Mouse (Mus musculus) liver, embryonic 14.5 days (tissue): Measurements from ENCODE around the gene Car1. TPM values are rescaled to one million over a fixed set of nuclear protein-coding genes. Genes with fewer than 3 reads are reported as not detected.

Experiments used
- ATAC-seq: fragments of 200-750 bp; cut with Nextera tagmentation; 2 replicates; pipeline ENCODE4 v1.8.0; 2017; ENCODE audit warnings: moderate number of reproducible peaks, mild to moderate bottlenecking, moderate library complexity; ENCODE audit not compliant: insufficient read depth
- DNase-seq, 3 experiments: peaks; one replicate each; pipeline ENCODE4 v3.0.0-alpha.2; 2012 to 2013; ENCODE audit warnings: low read depth in 3 of 3, low spot score in 3 of 3
- H3K27ac ChIP-seq: fragments of 300-500 bp; sonication (generic); 2 replicates; pipeline ENCODE4 v1.5.1; 2014; ENCODE audit warnings: moderate library complexity, mild to moderate bottlenecking, control low read depth, inconsistent platforms
- H3K27me3 ChIP-seq: fragments of 300-500 bp; sonication (generic); 2 replicates; pipeline ENCODE4 v1.6.1; 2014; ENCODE audit warnings: mild to moderate bottlenecking, low read length, moderate library complexity; ENCODE audit not compliant: control insufficient read depth, insufficient read depth
- H3K36me3 ChIP-seq: fragments of 300-500 bp; sonication (generic); replicated peaks from 2 replicates; pipeline ENCODE4 v1.6.1; 2014; ENCODE audit warnings: low read depth; ENCODE audit not compliant: control insufficient read depth, insufficient read depth
- H3K4me1 ChIP-seq, 2 experiments: fragments of 200-500 bp in 1 of 2; fragments of 300-500 bp in 1 of 2; sonication (generic) in 1 of 2; replicated peaks; 2 replicates each; pipeline ENCODE4 v1.6.1; 2012 to 2014; ENCODE audit warnings: antibody characterized with exemption in 1 of 2, inconsistent platforms in 1 of 2, low read length in 1 of 2; ENCODE audit not compliant: control insufficient read depth in 2 of 2, insufficient read depth in 2 of 2
- H3K4me2 ChIP-seq: fragments of 300-500 bp; sonication (generic); 2 replicates; pipeline ENCODE4 v1.6.1; 2014; ENCODE audit warnings: low read depth, mild to moderate bottlenecking, control low read depth, moderate library complexity
- H3K4me3 ChIP-seq, 2 experiments: fragments of 200-500 bp in 1 of 2; fragments of 300-500 bp in 1 of 2; sonication (generic) in 1 of 2; 2 replicates each; pipeline ENCODE4 v1.5.1; 2012 to 2014; ENCODE audit warnings: low read depth in 2 of 2, low read length in 2 of 2, mild to moderate bottlenecking in 2 of 2, control low read depth in 1 of 2, inconsistent platforms in 1 of 2, moderate library complexity in 1 of 2; ENCODE audit not compliant: insufficient read depth in 1 of 2
- H3K9ac ChIP-seq: fragments of 300-500 bp; sonication (generic); replicated peaks from 2 replicates; pipeline ENCODE4 v1.6.1; 2014; ENCODE audit warnings: mild to moderate bottlenecking, control low read depth, moderate library complexity
- H3K9me3 ChIP-seq: fragments of 300-500 bp; sonication (generic); 2 replicates; pipeline ENCODE4 v1.6.1; 2016; ENCODE audit warnings: low read length, mixed read lengths; ENCODE audit not compliant: control insufficient read depth
- CTCF ChIP-seq: IDR thresholded peaks from 2 replicates; pipeline ENCODE4 v1.5.1; 2016; ENCODE audit warnings: antibody characterized with exemption, low read depth, control low read depth
- EP300 ChIP-seq: IDR thresholded peaks from 2 replicates; pipeline ENCODE4 v1.6.1; 2016; ENCODE audit warnings: antibody characterized with exemption, low read depth
- WGBS: fragments of 180-500 bp; shearing (Covaris S2); extraction: QIAGEN DNeasy Blood & Tissue Kit; methylation state at CpG from one replicate; pipeline ENCODE4 v1.1.7; 2014; ENCODE audit not compliant: insufficient replicate concordance; 5-methylcytosine and 5-hydroxymethylcytosine counted together
- polyA plus RNA-seq, 2 experiments: library from polyadenylated mRNA; depleted of rRNA in 1 of 2; stranded (reverse) in 1 of 2; unstranded in 1 of 2; fragments of >200 nt; fragmentation: Nextera tagmentation in 1 of 2; extraction: Ambion mirVana in 1 of 2; gene quantifications; 2 replicates each; pipeline versions ENCODE4 v1.2.1 to v1.2.3; 2012 to 2014

Gene Car1
- polyA plus RNA-seq, 2 experiments: 16.1 to 32.7 TPM

- Histone ChIP-seq H3K4me1 (no peaks in the 10 kb centered on the region), H3K27me3 (no peaks in the 10 kb centered on the region), H3K9ac (no peak overlapping the region), H3K4me2 (no peak overlapping the region), H3K4me3 (no peak overlapping the region), H3K27ac (no peak overlapping the region), H3K9me3 (no peaks in the 10 kb centered on the region), H3K36me3 (no peaks in the 10 kb centered on the region)
- ATAC-seq (no peak), DNase-seq (no peak)
- TF ChIP-seq EP300: no peak
- no peak for TF ChIP-seq CTCF
- WGBS: 57% methylated on average over 3 of the region's 3 CpGs
Observed at GRCm38 (mm10) chr3:14839466-14840118, 31.4 kb upstream of the Car1 start.

- 67% methylated on average over 1 of the region's 1 CpGs for WGBS
- H3K36me3 ChIP-seq: no peaks in the 10 kb centered on the region
- DNase-seq: no peak
- no peak overlapping the region for H3K27ac ChIP-seq
- TF ChIP-seq CTCF (no peak), EP300 (no peak)
- ATAC-seq: no peak
- no peak overlapping the region for H3K9ac ChIP-seq
- no peak overlapping the region for H3K4me2 ChIP-seq
- no peaks in the 10 kb centered on the region for H3K4me1 ChIP-seq
- no peaks in the 10 kb centered on the region for H3K9me3 ChIP-seq
- no peaks in the 10 kb centered on the region for H3K27me3 ChIP-seq
- no peak overlapping the region for H3K4me3 ChIP-seq
Observed at GRCm38 (mm10) chr3:14838936-14839335, 30.8 kb upstream of the Car1 start.

- DNase-seq (peak in 1 of 3 experiments; percentile 1), ATAC-seq (no peak)
- TF ChIP-seq EP300 (no peak), CTCF (no peak)
- Histone ChIP-seq H3K9me3 (no peaks in the 10 kb centered on the region), H3K27me3 (no peaks in the 10 kb centered on the region), H3K36me3 (no peaks in the 10 kb centered on the region), H3K9ac (no peak overlapping the region), H3K27ac (no peak overlapping the region), H3K4me3 (no peak overlapping the region), H3K4me1 (no peaks in the 10 kb centered on the region), H3K4me2 (no peak overlapping the region)
Observed at GRCm38 (mm10) chr3:14832766-14833165, 24.6 kb upstream of the Car1 start.

- H3K36me3 ChIP-seq: no peaks in the 10 kb centered on the region
- no peak overlapping the region for H3K4me2 ChIP-seq
- 54% methylated on average over 5 of the region's 5 CpGs for WGBS
- no peak overlapping the region for H3K27ac ChIP-seq
- no peaks in the 10 kb centered on the region for H3K27me3 ChIP-seq
- ATAC-seq (no peak), DNase-seq (no peak)
- no peak overlapping the region for H3K9ac ChIP-seq
- H3K4me3 ChIP-seq: no peak overlapping the region
- TF ChIP-seq EP300 (no peak), CTCF (no peak)
- H3K9me3 ChIP-seq: no peaks in the 10 kb centered on the region
- no peaks in the 10 kb centered on the region for H3K4me1 ChIP-seq
Observed at GRCm38 (mm10) chr3:14831219-14831835, 23.2 kb upstream of the Car1 start.

DNA sequence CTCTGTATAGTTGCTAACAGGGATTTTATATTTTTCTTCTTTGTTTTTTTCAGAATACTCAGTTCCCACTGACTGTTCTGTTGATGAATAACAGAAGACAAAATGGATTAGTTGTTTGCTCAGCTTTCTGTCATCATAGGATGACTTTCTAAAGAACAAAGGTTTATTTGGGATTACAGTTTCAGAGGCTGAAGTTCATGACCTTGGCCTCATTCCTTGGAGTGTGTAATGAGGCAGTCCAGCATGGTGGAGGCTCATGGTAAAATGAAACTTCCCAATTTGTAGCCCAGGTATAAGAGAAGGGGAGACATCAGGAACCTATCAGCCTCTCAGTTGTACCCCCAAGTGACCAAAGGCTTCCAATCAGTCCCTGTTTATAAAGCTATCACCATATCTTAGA is 20.7 kb upstream of the Car1 start:
- H3K27ac ChIP-seq: no peak overlapping the region
- ATAC-seq: peak; percentile 39; the same call in 1 of the 2 replicates

More for the DNA sequence above, 20.7 kb upstream of the Car1 start:
- Histone ChIP-seq H3K4me3 (no peak overlapping the region), H3K36me3 (no peaks in the 10 kb centered on the region), H3K9me3 (no peaks in the 10 kb centered on the region), H3K4me2 (no peak overlapping the region), H3K27me3 (no peaks in the 10 kb centered on the region), H3K4me1 (no peaks in the 10 kb centered on the region), H3K9ac (no peak overlapping the region)
- DNase-seq: peak in 1 of 3 experiments; percentile 15
- TF ChIP-seq CTCF (no peak), EP300 (no peak)
